ENCODE assay signal across 8 mouse cellular contexts in genomic region chr12:26331048-26331447, GRCm38 (mm10).
DNase-seq lines count a peak whose midpoint lies in the region; ATAC-seq and TF ChIP-seq lines count a peak whose summit lies in the region.

No protein-coding gene starts in this region.

- TF ChIP-seq CTCF in hindbrain, postnatal 0 days (IDR thresholded peaks at IDR 0.05; ENCODE audit: low read depth): no peak

- H3K4me2 ChIP-seq in hindbrain, postnatal 0 days (ENCODE audit: low read depth, low read length): no peak overlapping the region
- H3K4me2 ChIP-seq in hindbrain, embryonic 11.5 days (replicated peaks; ENCODE audit: low read depth, low read length): no peak overlapping the region

- peak; percentile 32 for DNase-seq in hindbrain, postnatal 0 days (ENCODE audit: low spot score)
- DNase-seq in hindbrain, embryonic 11.5 days (ENCODE audit: low spot score): no peak
- DNase-seq in brain, adult 2 months (ENCODE audit: low read depth, low spot score): peak; percentile 88
- DNase-seq in heart, adult 18-20 months: peak; percentile 84 to 90
- DNase-seq in layer of hippocampus, postnatal 36 days: peak; percentile 35 to 48
- DNase-seq in right cerebral cortex, postnatal 10 days (ENCODE audit: low spot score in 2 of 2): peak; percentile 68 to 77
- no peak for DNase-seq in hindbrain, embryonic 10.5 days (ENCODE audit: low spot score)

- no peaks in the 10 kb centered on the region; the same call in 1 of the 2 replicates for H3K36me3 ChIP-seq in hindbrain, postnatal 0 days (ENCODE audit: insufficient read depth, low read length)
- peaks cover 2% of the 10 kb centered on the region; the same call in 1 of the 2 replicates for H3K36me3 ChIP-seq in hindbrain, embryonic 11.5 days (ENCODE audit: control insufficient read depth, insufficient read depth, low read length)
- H3K36me3 ChIP-seq in hindbrain, embryonic 10.5 days: peaks cover 67% of the 10 kb centered on the region

- 56% methylated on average over 3 of the region's 3 CpGs for WGBS in hindbrain, postnatal 0 days
- WGBS in hindbrain, embryonic 11.5 days: 76% methylated on average over 3 of the region's 3 CpGs
- 87% methylated on average over 3 of the region's 3 CpGs for WGBS in hindbrain, embryonic 10.5 days

- H3K27ac ChIP-seq in hindbrain, postnatal 0 days: peak overlapping the region; percentile 54; the same call in 1 of the 2 replicates
- no peak overlapping the region for H3K27ac ChIP-seq in hindbrain, embryonic 11.5 days (ENCODE audit: low read depth, low read length)
- H3K27ac ChIP-seq in hindbrain, embryonic 10.5 days: no peak overlapping the region

- no peak overlapping the region for H3K9ac ChIP-seq in hindbrain, postnatal 0 days (replicated peaks; ENCODE audit: low read length)
- H3K9ac ChIP-seq in hindbrain, embryonic 11.5 days (ENCODE audit: low read depth, low read length): no peak overlapping the region

- peak; percentile 64; the same call in 1 of the 2 replicates for ATAC-seq in hindbrain, postnatal 0 days
- no peak for ATAC-seq in hindbrain, embryonic 11.5 days (ENCODE audit: low FRiP score)
- no peak for ATAC-seq in CD4-positive, CD25-positive, alpha-beta regulatory T cell, adult 4 months

- no peaks in the 10 kb centered on the region for H3K27me3 ChIP-seq in hindbrain, postnatal 0 days (ENCODE audit: insufficient read depth, low read length)
- H3K27me3 ChIP-seq in hindbrain, embryonic 11.5 days (ENCODE audit: control insufficient read depth, insufficient read depth, low read length): no peaks in the 10 kb centered on the region
- no peaks in the 10 kb centered on the region for H3K27me3 ChIP-seq in hindbrain, embryonic 10.5 days (ENCODE audit: insufficient read depth, poor library complexity, severe bottlenecking)

- H3K4me3 ChIP-seq in hindbrain, postnatal 0 days (ENCODE audit: low read length): no peak overlapping the region
- H3K4me3 ChIP-seq in hindbrain, embryonic 11.5 days (ENCODE audit: low read depth, low read length): no peak overlapping the region
- H3K4me3 ChIP-seq in hindbrain, embryonic 10.5 days: no peak overlapping the region

- H3K4me1 ChIP-seq in hindbrain, postnatal 0 days (ENCODE audit: insufficient read depth, low read length): no peaks in the 10 kb centered on the region
- H3K4me1 ChIP-seq in hindbrain, embryonic 11.5 days (replicated peaks; ENCODE audit: control insufficient read depth, insufficient read depth, low read length): no peaks in the 10 kb centered on the region
- no peaks in the 10 kb centered on the region for H3K4me1 ChIP-seq in hindbrain, embryonic 10.5 days (replicated peaks)

- H3K9me3 ChIP-seq in hindbrain, postnatal 0 days (ENCODE audit: low read length): no peaks in the 10 kb centered on the region
- no peaks in the 10 kb centered on the region for H3K9me3 ChIP-seq in hindbrain, embryonic 11.5 days (ENCODE audit: control insufficient read depth, low read length)
- no peaks in the 10 kb centered on the region for H3K9me3 ChIP-seq in hindbrain, embryonic 10.5 days

Comparison
In these comparisons a context has a peak if more than half of its experiments do, and no peak if none do; other contexts are left out.
1. DNase-seq: peak in hindbrain, postnatal 0 days (single experiment), brain, adult 2 months (single experiment), heart, adult 18-20 months (2 of 2), layer of hippocampus, postnatal 36 days (2 of 2) and right cerebral cortex, postnatal 10 days (2 of 2); none in hindbrain, embryonic 11.5 days (single experiment) and hindbrain, embryonic 10.5 days (single experiment).